Mouse (Mus musculus) myocyte (in vitro differentiated cells): ENCODE measurements around the gene Kif27.
A peak's percentile ranks its signal among the peaks of the same experiment; 100 is the strongest.

ENCODE experiments used
- CEBPB ChIP-seq: IDR thresholded peaks from 2 replicates; pipeline ENCODE4 v1.6.1; 2011; ENCODE audit warnings: mild to moderate bottlenecking, moderate library complexity; ENCODE audit not compliant: poor library complexity, insufficient read depth, severe bottlenecking
- E2F4 ChIP-seq: IDR thresholded peaks from one replicate; pipeline ENCODE4 v1.6.1; 2011; ENCODE audit warnings: mild to moderate bottlenecking, control low read depth, moderate library complexity; ENCODE audit not compliant: insufficient read depth
- MAX ChIP-seq: IDR thresholded peaks from one replicate; pipeline ENCODE4 v1.6.1; 2011; ENCODE audit warnings: low read depth, mild to moderate bottlenecking, control low read depth
- MYOD1 ChIP-seq, 3 experiments: IDR thresholded peaks; one replicate each; pipeline ENCODE4 v1.6.1; 2011; ENCODE audit warnings: control low read depth in 2 of 3, low read depth in 2 of 3, mild to moderate bottlenecking in 2 of 3, moderate library complexity in 1 of 3; ENCODE audit not compliant: insufficient read length in 2 of 3, control insufficient read depth in 1 of 3
- POLR2A ChIP-seq: IDR thresholded peaks from one replicate; pipeline ENCODE4 v1.6.1; 2011; ENCODE audit warnings: low read depth, mild to moderate bottlenecking, control low read depth, moderate library complexity; ENCODE audit not compliant: insufficient read length
- REST ChIP-seq: IDR thresholded peaks from one replicate; pipeline ENCODE4 v1.6.1; 2011; ENCODE audit warnings: mild to moderate bottlenecking, control low read depth, moderate library complexity; ENCODE audit not compliant: insufficient read depth, insufficient read length
- TCF12 ChIP-seq: IDR thresholded peaks from one replicate; pipeline ENCODE4 v1.6.1; 2011; ENCODE audit warnings: mild to moderate bottlenecking, control low read depth; ENCODE audit not compliant: poor library complexity, insufficient read depth, severe bottlenecking
- TCF3 ChIP-seq: IDR thresholded peaks from one replicate; pipeline ENCODE4 v1.6.1; 2011; ENCODE audit warnings: low read depth, control low read depth; ENCODE audit not compliant: insufficient read length
- USF1 ChIP-seq: IDR thresholded peaks from one replicate; pipeline ENCODE4 v1.6.1; 2011; ENCODE audit warnings: low read depth, mild to moderate bottlenecking, control low read depth, moderate library complexity

DNA sequence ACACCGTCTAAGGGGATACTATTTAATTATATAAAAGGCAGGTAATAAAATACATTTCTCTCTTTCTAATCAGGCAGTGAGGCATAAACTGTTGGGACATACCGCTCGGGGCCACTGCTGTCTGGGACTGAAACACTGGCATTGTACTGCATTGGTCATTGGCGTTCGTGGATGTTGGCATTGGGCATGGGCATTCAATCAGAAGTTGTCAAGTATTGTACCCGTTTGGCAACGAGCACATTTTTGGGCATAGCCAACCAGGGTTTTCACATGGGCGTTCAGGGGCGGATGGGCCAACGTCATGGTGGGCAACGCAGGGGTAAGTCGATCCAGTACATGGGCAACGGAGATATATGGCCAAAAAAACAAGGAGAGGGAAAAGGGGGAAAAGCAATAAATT, 38.7 kb upstream of the Kif27 start:
- TF ChIP-seq POLR2A (peak; percentile 28), MAX (no peak), USF1 (no peak), TCF12 (no peak), E2F4 (no peak), CEBPB (no peak), REST (no peak), TCF3 (no peak), MYOD1 (IDR thresholded peaks at IDR 0.05; ENCODE audit: control insufficient read depth in 1 of 3, insufficient read length in 2 of 3, low read depth in 2 of 3) (no peak)
